Mouse (Mus musculus) ES-Bruce4 (cell line): ENCODE data around the gene Spef2. TPM values are rescaled to one million over a fixed set of nuclear protein-coding genes. Genes with fewer than 3 reads are reported as not detected.

Experiments used
- H3K27ac ChIP-seq: 2 replicates; pipeline ENCODE4 v1.5.1; 2012; ENCODE audit warnings: low read length, inconsistent platforms; ENCODE audit not compliant: insufficient read depth
- H3K27me3 ChIP-seq: 2 replicates; pipeline ENCODE4 v1.6.1; 2012; ENCODE audit warnings: mild to moderate bottlenecking, low read length, inconsistent platforms; ENCODE audit not compliant: control insufficient read depth, poor library complexity, insufficient read depth, severe bottlenecking
- H3K36me3 ChIP-seq: 2 replicates; pipeline ENCODE4 v1.6.1; 2012; ENCODE audit warnings: inconsistent platforms, mild to moderate bottlenecking, low read length, moderate library complexity; ENCODE audit not compliant: control insufficient read depth, poor library complexity, insufficient read depth, severe bottlenecking
- H3K4me1 ChIP-seq: one replicate; pipeline ENCODE4 v1.8.1; 2011; ENCODE audit warnings: low read length; ENCODE audit not compliant: control insufficient read depth, insufficient read depth
- H3K4me3 ChIP-seq: 2 replicates; pipeline ENCODE4 v1.5.1; 2011; ENCODE audit warnings: low read depth, mild to moderate bottlenecking, low read length
- H3K9ac ChIP-seq: 2 replicates; pipeline ENCODE4 v1.6.1; 2012; ENCODE audit warnings: low read depth, mild to moderate bottlenecking, inconsistent platforms; ENCODE audit not compliant: poor library complexity, severe bottlenecking
- H3K9me3 ChIP-seq: replicated peaks from 2 replicates; pipeline ENCODE4 v1.6.1; 2012; ENCODE audit warnings: mild to moderate bottlenecking, low read length, inconsistent platforms; ENCODE audit not compliant: control insufficient read depth, poor library complexity, insufficient read depth, severe bottlenecking
- CTCF ChIP-seq: IDR thresholded peaks from one replicate; pipeline ENCODE4 v1.8.1; 2011; ENCODE audit warnings: low read depth, low read length
- EP300 ChIP-seq: IDR thresholded peaks from 2 replicates; pipeline ENCODE4 v1.6.1; 2011; ENCODE audit warnings: low read depth, low read length; ENCODE audit not compliant: insufficient read depth
- POLR2A ChIP-seq: IDR thresholded peaks from one replicate; pipeline ENCODE4 v1.8.1; 2011; ENCODE audit warnings: low read length; ENCODE audit not compliant: insufficient read depth
- polyA plus RNA-seq: library from polyadenylated mRNA; stranded (reverse); fragments of >200 nt; gene quantifications from 2 replicates; pipeline ENCODE4 v1.2.4, GENCODE M21; 2011; ENCODE audit warnings: low read depth; ENCODE audit not compliant: missing spikeins, insufficient read depth, insufficient read length

Gene Spef2
- polyA plus RNA-seq, 1 experiment: 0.16 TPM

- H3K4me1 ChIP-seq: no peaks in the 10 kb centered on the region
- no peaks in the 10 kb centered on the region for H3K36me3 ChIP-seq
- H3K9me3 ChIP-seq: no peaks in the 10 kb centered on the region
- H3K9ac ChIP-seq: no peak overlapping the region
- TF ChIP-seq CTCF: no peak
- TF ChIP-seq POLR2A: no peak
- no peak for TF ChIP-seq EP300
- H3K4me3 ChIP-seq: no peak overlapping the region
- H3K27ac ChIP-seq: no peak overlapping the region
- H3K27me3 ChIP-seq: no peaks in the 10 kb centered on the region
Observed at GRCm38 (mm10) chr15:9710330-9710729, 38.3 kb downstream of the Spef2 start.

- no peak overlapping the region for H3K4me3 ChIP-seq
- TF ChIP-seq CTCF (no peak), EP300 (no peak), POLR2A (no peak)
- H3K4me1 ChIP-seq: no peaks in the 10 kb centered on the region
- no peak overlapping the region for H3K9ac ChIP-seq
- no peaks in the 10 kb centered on the region for H3K27me3 ChIP-seq
- H3K27ac ChIP-seq: no peak overlapping the region
- no peaks in the 10 kb centered on the region for H3K36me3 ChIP-seq
- no peaks in the 10 kb centered on the region for H3K9me3 ChIP-seq
Observed at GRCm38 (mm10) chr15:9705830-9706450, 42.7 kb downstream of the Spef2 start.

- Histone ChIP-seq H3K4me3 (no peak overlapping the region), H3K36me3 (no peaks in the 10 kb centered on the region), H3K9ac (no peak overlapping the region), H3K27me3 (no peaks in the 10 kb centered on the region), H3K9me3 (no peaks in the 10 kb centered on the region), H3K27ac (no peak overlapping the region), H3K4me1 (no peaks in the 10 kb centered on the region)
- TF ChIP-seq EP300: no peak
- no peak for TF ChIP-seq POLR2A
- no peak for TF ChIP-seq CTCF
Observed at GRCm38 (mm10) chr15:9701845-9702244, 46.8 kb downstream of the Spef2 start.

GRCm38 (mm10) chr15:9691721-9692120 is 56.9 kb downstream of the Spef2 start:
- Histone ChIP-seq H3K27ac (no peak overlapping the region), H3K27me3 (no peaks in the 10 kb centered on the region), H3K9me3 (no peaks in the 10 kb centered on the region), H3K4me3 (no peak overlapping the region), H3K36me3 (no peaks in the 10 kb centered on the region), H3K4me1 (no peaks in the 10 kb centered on the region), H3K9ac (no peak overlapping the region)
- TF ChIP-seq POLR2A: no peak
- no peak for TF ChIP-seq CTCF
- TF ChIP-seq EP300: no peak

GRCm38 (mm10) chr15:9690845-9691244 is 57.8 kb downstream of the Spef2 start:
- H3K36me3 ChIP-seq: no peaks in the 10 kb centered on the region
- no peak overlapping the region for H3K27ac ChIP-seq
- TF ChIP-seq CTCF (no peak), EP300 (no peak), POLR2A (no peak)
- H3K27me3 ChIP-seq: no peaks in the 10 kb centered on the region
- H3K4me1 ChIP-seq: no peaks in the 10 kb centered on the region
- no peak overlapping the region for H3K4me3 ChIP-seq
- H3K9ac ChIP-seq: no peak overlapping the region
- H3K9me3 ChIP-seq: no peaks in the 10 kb centered on the region

GRCm38 (mm10) chr15:9690436-9690835 is 58.2 kb downstream of the Spef2 start:
- Histone ChIP-seq H3K27me3 (no peaks in the 10 kb centered on the region), H3K4me1 (no peaks in the 10 kb centered on the region), H3K4me3 (no peak overlapping the region), H3K9ac (no peak overlapping the region), H3K27ac (no peak overlapping the region), H3K9me3 (no peaks in the 10 kb centered on the region), H3K36me3 (no peaks in the 10 kb centered on the region)
- TF ChIP-seq CTCF (no peak), POLR2A (no peak), EP300 (no peak)
